ENCODE assay signal across 8 mouse cellular contexts in the genomic region with DNA sequence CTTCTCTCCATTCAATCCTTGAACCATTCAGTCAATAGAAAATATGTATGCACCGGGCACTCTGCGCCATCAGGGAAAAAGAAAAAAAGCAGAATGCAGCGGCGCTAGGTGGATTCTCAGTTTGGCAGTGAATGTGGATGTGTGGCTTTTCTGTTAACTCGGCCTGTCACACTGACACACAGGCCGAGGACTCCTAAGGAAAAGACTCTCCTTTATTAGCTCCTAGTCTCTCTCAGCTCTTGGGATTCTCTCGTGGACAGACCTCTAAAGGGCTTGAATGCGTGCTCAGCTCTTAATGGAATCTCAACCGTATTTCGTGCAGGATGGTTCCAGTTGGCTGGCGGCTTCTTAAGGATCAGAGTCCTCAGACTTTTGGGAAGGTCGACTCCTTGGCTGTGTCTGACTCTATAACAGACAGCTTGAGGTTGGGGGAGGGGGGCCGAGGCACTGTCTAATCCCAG. TPM values are rescaled to one million over a fixed set of nuclear protein-coding genes. Genes with fewer than 3 reads are reported as not detected.
DNase-seq lines count a peak whose midpoint lies in the region; ATAC-seq and TF ChIP-seq lines count a peak whose summit lies in the region.

No protein-coding gene starts in this region.

- WGBS in hindbrain, embryonic 12.5 days: 7% methylated on average over 13 of the region's 13 CpGs
- WGBS in limb, embryonic 13.5 days: 8% methylated on average over 13 of the region's 13 CpGs
- 11% methylated on average over 13 of the region's 13 CpGs for WGBS in stomach, embryonic 14.5 days

- peaks cover 31% of the 10 kb centered on the region for H3K4me1 ChIP-seq in hindbrain, embryonic 12.5 days
- H3K4me1 ChIP-seq in limb, embryonic 13.5 days: peaks cover 30% of the 10 kb centered on the region
- peaks cover 19% of the 10 kb centered on the region for H3K4me1 ChIP-seq in stomach, embryonic 14.5 days (ENCODE audit: control insufficient read depth, insufficient read depth, low read length)

- no peak for TF ChIP-seq CTCF in layer of hippocampus, adult 2 months (conservative IDR thresholded peaks at IDR 0.05)

- no peak for ATAC-seq in hindbrain, embryonic 12.5 days (ENCODE audit: low FRiP score)
- ATAC-seq in limb, embryonic 13.5 days (ENCODE audit: low FRiP score, low read depth): no peak
- no peak for ATAC-seq in stomach, embryonic 14.5 days (ENCODE audit: insufficient number of reproducible peaks, insufficient read depth, low FRiP score, low read depth)
- no peak for ATAC-seq in erythroid progenitor cell, adult 5-6 weeks (replicated peaks; ENCODE audit: low FRiP score, poor library complexity, severe bottlenecking)

- DNase-seq in layer of hippocampus, adult 2 months (ENCODE audit: low spot score in 2 of 2): no peak
- no peak for DNase-seq in layer of hippocampus, postnatal 25 days (ENCODE audit: extremely low spot score in 1 of 2, low spot score in 1 of 2)
- DNase-seq in MN1 (ENCODE audit: low spot score): peak; percentile 55
- DNase-seq in cerebellum, postnatal 36 days: peak; percentile 33 to 55

- H3K9me3 ChIP-seq in hindbrain, embryonic 12.5 days (replicated peaks): no peaks in the 10 kb centered on the region
- H3K9me3 ChIP-seq in limb, embryonic 13.5 days: no peaks in the 10 kb centered on the region
- H3K9me3 ChIP-seq in stomach, embryonic 14.5 days (ENCODE audit: control insufficient read depth, low read depth, low read length): no peaks in the 10 kb centered on the region

- H3K4me3 ChIP-seq in layer of hippocampus, adult 2 months: peak overlapping the region; percentile 87
- peak overlapping the region; percentile 84 for H3K4me3 ChIP-seq in hindbrain, embryonic 12.5 days
- peak overlapping the region; percentile 81 for H3K4me3 ChIP-seq in limb, embryonic 13.5 days
- H3K4me3 ChIP-seq in stomach, embryonic 14.5 days (ENCODE audit: low read depth, low read length): peak overlapping the region; percentile 79

- peak overlapping the region; percentile 98 for H3K27ac ChIP-seq in layer of hippocampus, adult 2 months
- H3K27ac ChIP-seq in hindbrain, embryonic 12.5 days: peak overlapping the region; percentile 98
- H3K27ac ChIP-seq in limb, embryonic 13.5 days: peak overlapping the region; percentile 96
- peak overlapping the region; percentile 94; the same call in 1 of the 2 replicates for H3K27ac ChIP-seq in stomach, embryonic 14.5 days (ENCODE audit: low read length)

- H3K27me3 ChIP-seq in hindbrain, embryonic 12.5 days: no peaks in the 10 kb centered on the region; the same call in 1 of the 2 replicates
- no peaks in the 10 kb centered on the region for H3K27me3 ChIP-seq in limb, embryonic 13.5 days
- no peaks in the 10 kb centered on the region for H3K27me3 ChIP-seq in stomach, embryonic 14.5 days (ENCODE audit: control insufficient read depth, insufficient read depth, low read length)

- peak overlapping the region; percentile 95 for H3K9ac ChIP-seq in hindbrain, embryonic 12.5 days
- peak overlapping the region; percentile 96 for H3K9ac ChIP-seq in limb, embryonic 13.5 days
- H3K9ac ChIP-seq in stomach, embryonic 14.5 days (replicated peaks; ENCODE audit: low read depth, low read length): 0 out of 2 replicates have a peak overlapping the region, but pooled peaks have one; percentile 11

- H3K4me2 ChIP-seq in hindbrain, embryonic 12.5 days (replicated peaks): peak overlapping the region; percentile 73
- peak overlapping the region; percentile 89 for H3K4me2 ChIP-seq in limb, embryonic 13.5 days (replicated peaks)
- H3K4me2 ChIP-seq in stomach, embryonic 14.5 days (replicated peaks; ENCODE audit: low read depth, low read length): peak overlapping the region; percentile 82

- peaks cover 24% of the 10 kb centered on the region for H3K36me3 ChIP-seq in hindbrain, embryonic 12.5 days
- peaks cover 26% of the 10 kb centered on the region for H3K36me3 ChIP-seq in limb, embryonic 13.5 days
- peaks cover 27% of the 10 kb centered on the region for H3K36me3 ChIP-seq in stomach, embryonic 14.5 days (ENCODE audit: control insufficient read depth, insufficient read depth, low read length)

RNA-seq across cellular contexts. Expression of gene Slc25a4, which starts 0.6 kb away (rescaled TPM):
- total RNA-seq in layer of hippocampus, adult 2 months (2021): 100 to 1,000 TPM; 549 to 572 TPM
- total RNA-seq in layer of hippocampus, postnatal 25 days (2021): 100 to 1,000 TPM; 582 to 631 TPM
- 561 and 574 TPM in 2 replicates for polyA plus RNA-seq in hindbrain, embryonic 12.5 days (2016; fragmentation: Nextera tagmentation; extraction: Ambion mirVana)
- 513 and 539 TPM in 2 replicates for polyA plus RNA-seq in limb, embryonic 13.5 days (2015; fragmentation: Nextera tagmentation; extraction: Ambion mirVana)
- polyA plus RNA-seq in stomach, embryonic 14.5 days (2014; fragmentation: Nextera tagmentation; extraction: Ambion mirVana): 480 and 481 TPM in 2 replicates
- total RNA-seq in erythroid progenitor cell, adult 5-6 weeks (2015; ENCODE audit: low replicate concordance): 8.0 and 13.3 TPM in 2 replicates
- 8.7 and 15.9 TPM in 2 replicates for total RNA-seq in erythroid progenitor cell, adult 5-6 weeks (2017; ENCODE audit: low replicate concordance)

RNA-seq across cellular contexts. Expression of gene Snx25, which starts 59.7 kb away (rescaled TPM):
- total RNA-seq in layer of hippocampus, adult 2 months (2021): 10 to 100 TPM; 41.8 to 45.3 TPM
- total RNA-seq in layer of hippocampus, postnatal 25 days (2021): 10 to 100 TPM; 44.1 to 45.8 TPM
- polyA plus RNA-seq in hindbrain, embryonic 12.5 days (2016; fragmentation: Nextera tagmentation; extraction: Ambion mirVana): 5.6 and 5.9 TPM in 2 replicates
- 5.9 and 6.6 TPM in 2 replicates for polyA plus RNA-seq in limb, embryonic 13.5 days (2015; fragmentation: Nextera tagmentation; extraction: Ambion mirVana)
- polyA plus RNA-seq in stomach, embryonic 14.5 days (2014; fragmentation: Nextera tagmentation; extraction: Ambion mirVana): 8.8 and 9.0 TPM in 2 replicates
- 9.7 and 17.6 TPM in 2 replicates for total RNA-seq in erythroid progenitor cell, adult 5-6 weeks (2015; ENCODE audit: low replicate concordance)
- total RNA-seq in erythroid progenitor cell, adult 5-6 weeks (2017; ENCODE audit: low replicate concordance): 8.9 and 28.0 TPM in 2 replicates

Comparison
In these comparisons a context has a peak if more than half of its experiments do, and no peak if none do; other contexts are left out.
1. DNase-seq: peak in MN1 (single experiment) and cerebellum, postnatal 36 days (2 of 2); none in layer of hippocampus, adult 2 months (0 of 2) and layer of hippocampus, postnatal 25 days (0 of 2).
2. H3K9ac ChIP-seq: peak in every context shown above with its lines; median percentile 96 in limb, embryonic 13.5 days; 95 in hindbrain, embryonic 12.5 days; 11 in stomach, embryonic 14.5 days.
3. RNA of gene Slc25a4, which starts 0.6 kb away (total RNA-seq): 582 to 631 TPM in layer of hippocampus, postnatal 25 days and 549 to 572 TPM in layer of hippocampus, adult 2 months; 8.0 to 15.9 TPM in erythroid progenitor cell, adult 5-6 weeks; every median in the first group is over 10 times any median in the second.
4. Peak in every context shown above with its lines, with median percentiles within 50 percentile points of each other: H3K27ac ChIP-seq, H3K4me3 ChIP-seq and H3K4me2 ChIP-seq.